Mouse (Mus musculus): ENCODE results near the gene Snrpa.

Snrpa gene

GRCm38 (mm10) chr7:27165696-27166095 lies 30.4 kb downstream of the Snrpa start:
- no peak for DNase-seq

GRCm38 (mm10) chr7:27165007-27165655 lies 30.9 kb downstream of the Snrpa start:
- peak; percentile 69 to 78 for DNase-seq

GRCm38 (mm10) chr7:27164112-27164947 lies 31.7 kb downstream of the Snrpa start:
- peak; percentile 55 to 71 for DNase-seq

GRCm38 (mm10) chr7:27163450-27163805 lies 32.6 kb downstream of the Snrpa start:
- peak; percentile 33 to 41 for DNase-seq

GRCm38 (mm10) chr7:27162780-27163449 lies 33.2 kb downstream of the Snrpa start:
- DNase-seq = no peak

- peak in 1 of 2 experiments; percentile 12 for DNase-seq
Measured at GRCm38 (mm10) chr7:27161744-27162143, 34.3 kb downstream of the Snrpa start.

- no peak for DNase-seq
Measured at GRCm38 (mm10) chr7:27160921-27161320, 35.1 kb downstream of the Snrpa start.

GRCm38 (mm10) chr7:27159882-27160281 lies 36.2 kb downstream of the Snrpa start:
- peak; percentile 88 to 91 for DNase-seq

- no peak for DNase-seq
Measured at GRCm38 (mm10) chr7:27159256-27159655, 36.8 kb downstream of the Snrpa start.

- DNase-seq = no peak
Measured at GRCm38 (mm10) chr7:27158171-27158570, 37.9 kb downstream of the Snrpa start.

- peak in 1 of 2 experiments; percentile 44 for DNase-seq
Measured at GRCm38 (mm10) chr7:27156005-27156404, 40.1 kb downstream of the Snrpa start.

- DNase-seq = peak in 1 of 2 experiments; percentile 58
Measured at GRCm38 (mm10) chr7:27153205-27153764, 42.8 kb downstream of the Snrpa start, which contains the start of gene Cyp2t4. Gene Cyp2t4, plus strand, starts transcription at chr7:27153714.
